Mouse (Mus musculus) splenic B cell, adult 2 months (primary cell): ENCODE measurements around the gene Olfr544.
A peak's percentile ranks its signal among the peaks of the same experiment; 100 is the strongest.

ENCODE experiments used
- DNase-seq: peaks from one replicate; pipeline ENCODE4 v3.0.0-alpha.2; 2011; ENCODE audit warnings: low read depth, low spot score
- H3K27me3 ChIP-seq: 2 replicates; pipeline ENCODE4 v1.6.1; 2012; ENCODE audit warnings: mild to moderate bottlenecking, low read length, moderate library complexity, mixed read lengths; ENCODE audit not compliant: control insufficient read depth, poor library complexity, insufficient read depth, severe bottlenecking
- H3K36me3 ChIP-seq: 2 replicates; pipeline ENCODE4 v1.6.1; 2012; ENCODE audit warnings: mild to moderate bottlenecking, low read length, moderate library complexity, mixed read lengths; ENCODE audit not compliant: control insufficient read depth, poor library complexity, insufficient read depth, severe bottlenecking

Gene Olfr544

DNA sequence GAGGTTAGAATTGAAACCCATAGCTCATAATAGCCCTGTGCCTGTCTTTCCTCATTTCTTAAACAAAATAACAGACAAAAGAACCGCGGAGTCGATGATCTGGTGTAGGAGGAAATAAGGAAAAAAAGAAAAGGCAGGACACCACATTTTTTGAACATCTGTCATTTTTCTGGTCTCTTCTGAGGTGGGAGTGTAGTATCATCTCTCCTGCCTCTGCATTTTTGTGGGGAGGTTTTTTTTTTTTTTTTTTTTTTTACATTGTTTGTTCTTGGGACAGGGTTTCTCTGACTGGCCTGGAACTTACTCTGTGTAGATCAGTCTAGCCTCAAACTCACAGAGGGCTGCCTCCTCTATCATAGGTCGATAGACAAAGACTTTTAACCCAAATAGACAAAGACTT lies 45.7 kb downstream of the Olfr544 start:
- H3K36me3 ChIP-seq, result peaks cover 4% of the 10 kb centered on the region; the same call in 1 of the 2 replicates
- DNase-seq, result no peak
- H3K27me3 ChIP-seq, result peaks cover under 1% of the 10 kb centered on the region; the same call in 1 of the 2 replicates

DNA sequence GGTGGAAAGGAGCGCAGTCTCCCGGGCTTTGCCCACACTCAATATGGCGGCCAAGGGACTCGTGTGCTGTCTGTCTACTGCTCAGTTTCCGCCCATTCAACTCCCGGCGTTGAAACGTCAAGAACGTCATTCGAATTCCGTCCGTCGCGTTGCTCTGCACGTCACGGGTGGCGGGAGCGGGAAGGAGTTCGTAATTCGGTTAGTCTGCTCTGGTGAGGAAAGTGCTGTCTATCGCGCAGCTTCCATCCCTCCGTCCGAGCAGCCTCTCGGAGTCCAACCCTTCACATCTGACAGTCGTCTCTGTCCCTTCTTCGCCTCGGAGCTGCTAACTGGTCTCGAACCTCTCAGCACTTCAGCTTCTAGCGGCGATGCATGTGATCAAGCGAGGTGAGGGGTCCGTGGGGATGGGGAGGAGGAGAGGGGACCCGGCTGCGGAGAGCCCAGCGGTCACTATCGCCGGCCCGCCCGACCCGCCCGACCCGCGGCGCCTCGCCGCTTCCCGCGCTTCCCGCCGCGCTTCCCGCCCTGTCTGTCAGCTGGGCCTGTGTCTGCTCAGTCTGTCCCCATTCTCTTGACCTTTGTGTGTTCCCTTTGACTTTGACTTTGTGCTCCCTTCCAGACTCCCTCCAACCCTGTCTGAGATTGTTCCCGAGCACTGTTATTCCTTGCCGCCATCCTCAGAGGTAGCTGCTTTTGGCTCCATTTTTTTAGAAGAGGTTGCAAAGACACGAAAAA lies 46.3 kb downstream of the Olfr544 start, which contains the start of gene Rrm1:
TSS of gene Rrm1 (plus strand) at position 39 of the 735 bp plus-strand sequence.
- peaks cover 4% of the 10 kb centered on the region; the same call in 1 of the 2 replicates for H3K36me3 ChIP-seq
- DNase-seq, result peak; percentile 96
- H3K27me3 ChIP-seq, result peaks cover 2% of the 10 kb centered on the region; the same call in 1 of the 2 replicates

DNA sequence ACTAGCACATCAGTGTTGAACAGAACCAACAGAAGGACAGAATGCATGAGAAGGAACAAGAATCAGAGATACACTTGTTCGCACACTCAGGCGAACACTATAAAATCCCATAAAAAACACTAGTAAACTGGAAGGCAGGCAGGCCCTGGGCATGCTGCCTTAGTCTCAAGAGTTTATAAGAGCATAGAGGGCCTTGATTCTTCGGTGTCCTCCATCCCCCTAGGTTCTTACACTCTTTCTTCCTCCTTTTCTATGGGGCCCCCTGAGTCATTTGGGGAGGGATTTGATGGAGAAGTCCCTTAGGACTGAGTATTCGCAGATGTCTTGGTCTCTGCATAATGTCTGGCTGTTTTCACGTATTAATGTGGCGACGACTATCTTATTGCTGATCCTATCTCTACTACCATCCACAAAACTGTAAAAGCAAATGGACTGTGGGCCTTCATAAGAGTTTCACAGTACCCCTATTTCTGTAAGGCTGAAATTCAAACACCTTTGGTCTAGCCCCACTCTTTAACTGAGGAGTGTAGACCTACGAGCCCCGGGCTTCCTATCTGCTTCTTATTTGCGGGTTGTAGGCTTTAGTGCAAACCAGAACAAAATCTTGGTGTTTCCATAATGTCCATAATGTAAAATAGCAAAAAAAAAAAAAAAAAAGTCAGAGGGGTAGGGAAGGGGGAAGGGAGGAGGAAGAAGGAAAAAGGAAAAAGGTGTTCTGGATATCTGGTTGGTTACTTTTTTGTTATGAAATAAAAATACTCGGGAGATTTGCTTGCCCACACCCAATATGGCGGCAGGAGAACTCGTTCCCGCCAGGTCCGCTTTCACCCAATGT lies 47.1 kb downstream of the Olfr544 start:
- Histone ChIP-seq H3K27me3 (peaks cover 2% of the 10 kb centered on the region; the same call in 1 of the 2 replicates), H3K36me3 (peaks cover 2% of the 10 kb centered on the region; the same call in 1 of the 2 replicates)
- no peak for DNase-seq

DNA sequence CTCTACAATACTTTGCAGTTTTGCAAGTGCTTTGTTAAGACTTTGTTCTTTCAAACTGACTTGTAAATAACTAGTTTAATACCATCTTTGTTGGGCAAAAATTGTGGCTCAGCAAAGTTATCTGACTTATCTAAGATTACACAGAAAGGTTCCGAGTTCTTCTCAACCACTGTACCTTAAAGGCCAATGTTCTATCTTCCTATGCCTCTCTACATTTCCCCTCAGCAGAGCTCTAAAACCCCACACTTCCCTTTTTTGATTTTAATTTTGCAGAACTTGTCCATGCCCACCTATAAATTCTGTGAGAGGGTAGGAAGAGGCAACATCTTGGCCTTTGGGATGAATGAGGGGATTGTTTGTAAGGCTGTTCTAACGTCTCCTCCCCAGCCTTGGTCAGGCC lies 53.8 kb downstream of the Olfr544 start:
- H3K27me3 ChIP-seq, result peaks cover 2% of the 10 kb centered on the region; the same call in 1 of the 2 replicates
- no peak for DNase-seq
- H3K36me3 ChIP-seq, result peaks cover 7% of the 10 kb centered on the region
